Mouse (Mus musculus) liver, adult 2 months (tissue): ENCODE results near the gene Spata2l.

ENCODE experiments used
- CTCF ChIP-seq: fragments of 200-500 bp; IDR thresholded peaks from 2 replicates; pipeline ENCODE4 v1.5.1; 2011; ENCODE audit warnings: low read depth, low read length, control low read depth
- POLR2A ChIP-seq: fragments of 200-500 bp; IDR thresholded peaks from 2 replicates; pipeline ENCODE4 v1.6.1; 2011; ENCODE audit warnings: low read length, control low read depth; ENCODE audit not compliant: insufficient read depth; ENCODE audit errors: extremely low read depth

GRCm38 (mm10) chr8:123234918-123235519 is 1.0 kb downstream of the Spata2l start:
- no peak for TF ChIP-seq CTCF
- TF ChIP-seq POLR2A, result no peak
